Mouse (Mus musculus): ENCODE results near the gene Ndufb2. TPM values are rescaled to one million over a fixed set of nuclear protein-coding genes. Genes with fewer than 3 reads are reported as not detected.

Ndufb2 gene
- polyA plus RNA-seq (2021; fragmentation: Nextera tagmentation) = 695 and 872 TPM in 2 replicates
- long read RNA-seq, experiment 1, full-length matches to known transcripts = 122 of 142 reads
- long read RNA-seq, experiment 1, partial matches to known transcripts = 2 of 142 reads
- long read RNA-seq, experiment 1, other reads (novel, unspliced or antisense) = 18 of 142 reads
- long read RNA-seq, experiment 2, full-length matches to known transcripts = 414 of 502 reads
- long read RNA-seq, experiment 2, partial matches to known transcripts = 4 of 502 reads
- long read RNA-seq, experiment 2, other reads (novel, unspliced or antisense) = 84 of 502 reads

DNA sequence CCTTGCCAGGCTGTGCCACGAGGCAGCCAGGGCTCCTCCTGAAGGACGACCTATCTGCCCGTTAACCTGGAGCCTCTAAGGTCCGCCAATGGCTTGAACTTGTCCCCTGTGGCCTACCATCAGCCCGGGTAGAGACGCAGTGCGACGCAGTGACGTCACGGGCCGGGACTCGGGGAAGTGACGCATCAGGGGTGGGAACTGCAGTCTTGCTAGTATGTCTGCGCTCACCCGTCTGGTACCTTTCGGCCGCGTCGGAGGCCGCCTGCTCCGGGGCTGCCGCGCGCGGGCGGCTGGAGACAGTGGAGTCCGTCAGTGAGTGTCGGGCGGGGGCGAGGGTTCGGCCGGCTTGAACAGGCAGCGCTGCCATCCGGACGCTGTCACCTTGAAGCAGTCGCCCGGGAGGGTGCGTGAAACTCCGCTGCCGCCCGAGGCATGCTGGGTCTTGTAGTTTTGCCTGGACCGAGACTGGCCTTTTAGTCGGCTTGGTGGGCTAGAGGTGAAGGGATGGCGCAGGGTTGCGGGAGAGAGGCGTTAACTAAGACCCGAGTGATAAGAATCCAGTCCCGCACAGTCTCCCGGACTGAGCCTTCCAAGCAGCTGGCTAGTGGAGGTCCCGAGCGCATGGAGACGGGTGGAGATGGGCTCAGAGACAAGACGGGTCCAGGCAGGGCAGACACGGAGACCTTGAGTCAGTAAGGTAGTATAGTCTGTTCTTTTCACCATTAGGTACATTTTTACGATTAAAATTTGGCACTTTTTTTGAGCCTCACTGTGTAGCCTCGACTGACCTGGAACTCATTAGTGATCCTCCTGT is at the start of gene Ndufb2:
Ndufb2 (plus strand) TSS at position 174 of the 814 bp plus-strand sequence.

DNA sequence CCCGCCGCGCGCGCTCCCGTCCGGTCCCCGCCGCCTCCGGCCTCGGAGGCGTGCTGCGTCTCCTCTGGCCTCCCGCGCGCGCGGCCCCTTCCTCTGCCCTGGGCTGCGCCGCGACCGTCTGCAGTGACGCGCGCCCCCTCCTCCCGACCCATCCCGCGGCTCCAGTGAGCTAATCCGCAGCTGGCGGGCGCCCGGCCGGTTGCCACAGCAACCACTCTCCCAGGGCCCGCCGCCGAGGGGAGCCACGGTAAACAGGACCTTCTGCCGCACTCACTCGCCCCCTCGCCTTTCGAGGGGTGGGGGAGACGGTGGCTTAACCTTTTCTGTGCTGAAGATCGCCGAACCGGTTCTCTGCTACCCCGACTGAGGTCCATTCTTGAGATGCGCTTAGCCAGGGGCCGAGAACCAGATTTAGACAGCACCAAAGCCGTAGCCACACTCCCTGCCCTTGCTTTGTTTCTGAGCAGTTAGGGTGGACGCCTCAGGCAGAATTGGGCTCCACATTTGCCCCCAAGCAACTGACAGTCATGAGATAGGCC is 34.6 kb upstream of the Ndufb2 start, which contains the start of gene Dennd2a:
Dennd2a (minus strand) TSS at position 145 of the 539 bp plus-strand sequence.

DNA sequence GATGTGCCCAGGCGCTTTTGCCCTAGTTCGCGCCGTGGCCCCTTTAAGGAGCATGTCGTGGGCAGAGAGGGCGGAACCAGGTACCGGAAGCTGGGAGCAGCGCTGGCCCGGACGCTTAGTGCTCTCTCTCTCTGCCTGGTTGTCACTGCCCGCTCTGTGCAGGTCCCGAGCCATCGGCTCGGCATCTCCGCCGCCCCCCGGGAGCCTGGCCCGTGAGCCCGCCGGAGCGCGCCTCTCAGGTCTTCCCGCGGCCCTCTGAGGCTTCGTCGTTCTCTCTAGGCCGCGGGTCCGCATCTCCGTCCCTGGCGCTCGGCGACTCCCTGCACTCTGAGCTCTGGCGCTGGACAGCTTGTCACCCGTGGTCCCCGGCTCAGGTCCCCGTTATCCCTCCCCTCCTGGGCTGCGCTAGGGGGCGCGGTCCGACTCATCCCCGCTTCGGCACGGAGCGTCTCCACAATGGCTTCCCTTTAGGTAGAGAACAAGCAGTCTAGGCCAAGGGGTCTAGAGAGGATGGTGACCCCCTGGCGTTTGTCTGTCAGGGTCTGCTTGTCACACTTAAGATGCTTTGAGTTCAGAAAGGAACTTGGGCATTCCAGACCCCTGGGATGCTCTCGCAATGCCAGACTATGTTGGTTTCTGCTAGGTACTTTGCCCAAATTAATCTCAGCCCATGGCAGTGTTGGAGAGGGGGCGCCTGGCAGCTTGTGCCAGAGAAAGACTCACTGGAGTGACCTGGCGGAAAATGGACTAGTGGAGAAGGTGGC is 18.4 kb upstream of the Ndufb2 start, which contains the start of gene Adck2:
Adck2 (plus strand) TSS at position 83 of the 764 bp plus-strand sequence.

DNA sequence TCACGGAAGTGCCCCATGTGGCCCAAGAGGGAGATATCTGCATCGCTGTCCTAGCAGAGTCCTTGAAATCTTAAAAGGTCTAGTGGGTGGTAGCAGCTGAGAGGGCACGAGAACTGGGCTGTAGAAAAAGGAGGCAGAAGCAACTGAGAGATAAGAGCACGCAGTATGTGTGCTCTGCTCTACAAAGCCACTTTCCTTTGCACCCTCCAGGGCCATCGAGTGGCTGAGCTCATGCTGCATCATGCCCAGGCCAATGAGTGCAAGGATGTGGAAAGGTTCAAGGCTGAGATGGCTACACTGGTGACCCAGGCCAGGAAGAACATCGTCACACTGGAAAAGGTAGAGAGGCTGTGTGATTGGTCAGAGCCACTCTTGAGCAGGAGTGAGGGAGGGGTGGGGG is 6.9 kb upstream of the Ndufb2 start, which contains the start of gene Gm42420:
Gm42420 (plus strand) TSS at position 237 of the 400 bp plus-strand sequence.

Other genes starting within 250 kb of the Ndufb2 start
- gene Slc37a3, start 214.9 kb upstream of the Ndufb2 start, polyA plus RNA-seq (2021; fragmentation: Nextera tagmentation) = 20.3 and 20.5 TPM in 2 replicates
- 0.17 and 0.24 TPM in 2 replicates for gene Rab19, start 211.4 kb upstream of the Ndufb2 start, polyA plus RNA-seq (2021; fragmentation: Nextera tagmentation)
- 64.6 and 103 TPM in 2 replicates for gene Mkrn1, start 172.1 kb upstream of the Ndufb2 start, polyA plus RNA-seq (2021; fragmentation: Nextera tagmentation)
- gene Dennd2a, start 34.7 kb upstream of the Ndufb2 start, polyA plus RNA-seq (2021; fragmentation: Nextera tagmentation) = 2.3 and 2.7 TPM in 2 replicates
- gene Adck2, start 18.7 kb upstream of the Ndufb2 start, polyA plus RNA-seq (2021; fragmentation: Nextera tagmentation) = 15.3 and 20.1 TPM in 2 replicates
- not detected in 2 replicates for gene Gm42420, start 6.8 kb upstream of the Ndufb2 start, polyA plus RNA-seq (2021; fragmentation: Nextera tagmentation)
- 20.0 and 22.4 TPM in 2 replicates for gene Braf, start 132.9 kb downstream of the Ndufb2 start, polyA plus RNA-seq (2021; fragmentation: Nextera tagmentation)
- gene Mrps33, start 218.4 kb downstream of the Ndufb2 start, polyA plus RNA-seq (2021; fragmentation: Nextera tagmentation) = 449 and 574 TPM in 2 replicates

All from left cerebral cortex, adult 6 months (tissue).